Mouse (Mus musculus) embryonic facial prominence, embryonic 13.5 days (tissue): Measurements from ENCODE around the gene Med13. TPM values are rescaled to one million over a fixed set of nuclear protein-coding genes. Genes with fewer than 3 reads are reported as not detected.
A peak's percentile ranks its signal among the peaks of the same experiment; 100 is the strongest.

Source experiments
- ATAC-seq: fragments of 200-750 bp; cut with Nextera tagmentation; 2 replicates; pipeline ENCODE4 v1.8.0; 2017; ENCODE audit warnings: low read depth; ENCODE audit not compliant: insufficient number of reproducible peaks, insufficient read depth, low FRiP score, low TSS enrichment
- H3K27ac ChIP-seq: fragments of 300-500 bp; sonication (generic); 2 replicates; pipeline ENCODE4 v1.5.1; 2015; ENCODE audit warnings: moderate library complexity, mild to moderate bottlenecking, inconsistent platforms
- H3K27me3 ChIP-seq: fragments of 300-500 bp; sonication (generic); 2 replicates; pipeline ENCODE4 v1.6.1; 2015; ENCODE audit warnings: mild to moderate bottlenecking, inconsistent platforms
- H3K36me3 ChIP-seq: fragments of 300-500 bp; sonication (generic); 2 replicates; pipeline ENCODE4 v1.6.1; 2015; ENCODE audit warnings: mild to moderate bottlenecking, inconsistent platforms
- H3K4me1 ChIP-seq: fragments of 300-500 bp; sonication (generic); 2 replicates; pipeline ENCODE4 v1.6.1; 2015; ENCODE audit warnings: inconsistent platforms
- H3K4me2 ChIP-seq: fragments of 300-500 bp; sonication (generic); 2 replicates; pipeline ENCODE4 v1.6.1; 2015; ENCODE audit warnings: moderate library complexity, mild to moderate bottlenecking, inconsistent platforms
- H3K4me3 ChIP-seq: fragments of 300-500 bp; sonication (generic); 2 replicates; pipeline ENCODE4 v1.5.1; 2015; ENCODE audit warnings: mild to moderate bottlenecking, inconsistent platforms
- H3K9ac ChIP-seq: fragments of 300-500 bp; sonication (generic); 2 replicates; pipeline ENCODE4 v1.6.1; 2015; ENCODE audit warnings: mild to moderate bottlenecking, inconsistent platforms
- H3K9me3 ChIP-seq: fragments of 300-500 bp; sonication (generic); 2 replicates; pipeline ENCODE4 v1.6.1; 2016; ENCODE audit warnings: inconsistent platforms
- WGBS: fragments of 180-500 bp; shearing (Covaris S2); methylation state at CpG from one replicate; pipeline ENCODE4 v1.1.7; 2015; ENCODE audit warnings: mixed read lengths; 5-methylcytosine and 5-hydroxymethylcytosine counted together
- polyA plus RNA-seq: library from polyadenylated mRNA; unstranded; fragments of >200 nt; fragmentation: Nextera tagmentation; extraction: Ambion mirVana; gene quantifications from 2 replicates; pipeline ENCODE4 v1.2.1, GENCODE M21; 2015

Med13 gene
- polyA plus RNA-seq, 1 experiment from 2014 or later = 11.6 TPM

- no peaks in the 10 kb centered on the region for H3K36me3 ChIP-seq
- H3K4me2 ChIP-seq = no peak overlapping the region
- no peak overlapping the region for H3K9ac ChIP-seq
- H3K9me3 ChIP-seq = no peaks in the 10 kb centered on the region
- no peaks in the 10 kb centered on the region for H3K27me3 ChIP-seq
- H3K4me3 ChIP-seq = no peak overlapping the region
- no peak overlapping the region for H3K27ac ChIP-seq
- H3K4me1 ChIP-seq = 0 out of 2 replicates have a peak, but pooled peaks cover 5% of the 10 kb centered on the region
- ATAC-seq = no peak
- WGBS = 79% methylated on average over 6 of the region's 6 CpGs
Measured at GRCm38 (mm10) chr11:86375086-86375485, 17.7 kb upstream of the Med13 start.

GRCm38 (mm10) chr11:86371266-86371665 lies 13.9 kb upstream of the Med13 start:
- Histone ChIP-seq H3K4me2 (no peak overlapping the region), H3K36me3 (no peaks in the 10 kb centered on the region), H3K27ac (no peak overlapping the region), H3K4me3 (no peak overlapping the region), H3K4me1 (0 out of 2 replicates have a peak, but pooled peaks cover 9% of the 10 kb centered on the region), H3K9me3 (no peaks in the 10 kb centered on the region), H3K27me3 (no peaks in the 10 kb centered on the region), H3K9ac (no peak overlapping the region)
- no peak for ATAC-seq
- 71% methylated on average over 7 of the region's 7 CpGs for WGBS

GRCm38 (mm10) chr11:86369860-86370259 lies 12.5 kb upstream of the Med13 start:
- no peak overlapping the region for H3K9ac ChIP-seq
- no peaks in the 10 kb centered on the region for H3K36me3 ChIP-seq
- H3K27me3 ChIP-seq = no peaks in the 10 kb centered on the region
- no peak overlapping the region for H3K27ac ChIP-seq
- no peak overlapping the region for H3K4me2 ChIP-seq
- H3K4me3 ChIP-seq = no peak overlapping the region
- H3K9me3 ChIP-seq = no peaks in the 10 kb centered on the region
- H3K4me1 ChIP-seq = 0 out of 2 replicates have a peak, but pooled peaks cover 9% of the 10 kb centered on the region
- no peak for ATAC-seq
- 80% methylated on average over 5 of the region's 5 CpGs for WGBS

GRCm38 (mm10) chr11:86369003-86369402 lies 11.6 kb upstream of the Med13 start:
- Histone ChIP-seq H3K4me2 (no peak overlapping the region), H3K27me3 (no peaks in the 10 kb centered on the region), H3K9ac (no peak overlapping the region), H3K9me3 (no peaks in the 10 kb centered on the region), H3K4me3 (no peak overlapping the region), H3K4me1 (0 out of 2 replicates have a peak, but pooled peaks cover 9% of the 10 kb centered on the region), H3K36me3 (no peaks in the 10 kb centered on the region), H3K27ac (no peak overlapping the region)
- ATAC-seq = no peak
- 14% methylated on average over 5 of the region's 5 CpGs for WGBS

GRCm38 (mm10) chr11:86364709-86365452 lies 7.5 kb upstream of the Med13 start:
- no peak overlapping the region for H3K4me3 ChIP-seq
- 75% methylated on average over 5 of the region's 5 CpGs for WGBS
- H3K9ac ChIP-seq = no peak overlapping the region
- H3K27ac ChIP-seq = no peak overlapping the region
- no peaks in the 10 kb centered on the region for H3K9me3 ChIP-seq
- H3K4me2 ChIP-seq = no peak overlapping the region
- 0 out of 2 replicates have a peak, but pooled peaks cover 5% of the 10 kb centered on the region for H3K4me1 ChIP-seq
- H3K27me3 ChIP-seq = no peaks in the 10 kb centered on the region
- no peak for ATAC-seq
- H3K36me3 ChIP-seq = no peaks in the 10 kb centered on the region

GRCm38 (mm10) chr11:86357984-86358528 lies 654 bp upstream of the Med13 start:
- H3K4me1 ChIP-seq = peaks cover 21% of the 10 kb centered on the region
- no peaks in the 10 kb centered on the region for H3K27me3 ChIP-seq
- ATAC-seq = peak; percentile 91
- H3K27ac ChIP-seq = peak overlapping the region; percentile 99
- H3K9ac ChIP-seq = peak overlapping the region; percentile 97
- H3K9me3 ChIP-seq = no peaks in the 10 kb centered on the region
- peaks cover 10% of the 10 kb centered on the region; the same call in 1 of the 2 replicates for H3K36me3 ChIP-seq
- H3K4me2 ChIP-seq = peak overlapping the region; percentile 38
- under 1% methylated on average over 43 of the region's 45 CpGs for WGBS
- H3K4me3 ChIP-seq = peak overlapping the region; percentile 94

- peak overlapping the region; percentile 99 for H3K27ac ChIP-seq
- WGBS = 5% methylated on average over 13 of the region's 13 CpGs
- no peak for ATAC-seq
Measured at GRCm38 (mm10) chr11:86356007-86356853, 1.2 kb downstream of the Med13 start.

GRCm38 (mm10) chr11:86353586-86353985 lies 3.8 kb downstream of the Med13 start:
- no peak overlapping the region for H3K4me3 ChIP-seq

More at GRCm38 (mm10) chr11:86356007-86356853, 1.2 kb downstream of the Med13 start:
- Histone ChIP-seq H3K27me3 (no peaks in the 10 kb centered on the region), H3K4me3 (peak overlapping the region; percentile 94), H3K4me2 (peak overlapping the region; percentile 69), H3K9ac (peak overlapping the region; percentile 97), H3K36me3 (peaks cover 12% of the 10 kb centered on the region), H3K9me3 (no peaks in the 10 kb centered on the region), H3K4me1 (peaks cover 30% of the 10 kb centered on the region)

GRCm38 (mm10) chr11:86351766-86352315 lies 5.6 kb downstream of the Med13 start:
- H3K4me3 ChIP-seq = no peak overlapping the region
- no peak overlapping the region for H3K27ac ChIP-seq
- peaks cover 30% of the 10 kb centered on the region for H3K4me1 ChIP-seq
- no peak overlapping the region for H3K4me2 ChIP-seq
- H3K9me3 ChIP-seq = no peaks in the 10 kb centered on the region
- H3K27me3 ChIP-seq = no peaks in the 10 kb centered on the region
- H3K9ac ChIP-seq = no peak overlapping the region
- H3K36me3 ChIP-seq = peaks cover 15% of the 10 kb centered on the region
- 51% methylated on average over 3 of the region's 3 CpGs for WGBS
- no peak for ATAC-seq

More at GRCm38 (mm10) chr11:86353586-86353985, 3.8 kb downstream of the Med13 start:
- Histone ChIP-seq H3K27ac (no peak overlapping the region), H3K27me3 (no peaks in the 10 kb centered on the region), H3K4me1 (peaks cover 30% of the 10 kb centered on the region), H3K9ac (no peak overlapping the region), H3K9me3 (no peaks in the 10 kb centered on the region), H3K36me3 (peaks cover 12% of the 10 kb centered on the region), H3K4me2 (no peak overlapping the region)
- ATAC-seq = no peak
- 68% methylated on average over 3 of the region's 3 CpGs for WGBS

GRCm38 (mm10) chr11:86350636-86351138 lies 6.7 kb downstream of the Med13 start:
- 71% methylated on average over 1 of the region's 1 CpGs for WGBS
- ATAC-seq = no peak

GRCm38 (mm10) chr11:86349325-86349724 lies 8.1 kb downstream of the Med13 start:
- H3K4me3 ChIP-seq = no peak overlapping the region
- H3K27ac ChIP-seq = no peak overlapping the region
- H3K27me3 ChIP-seq = no peaks in the 10 kb centered on the region
- no peak for ATAC-seq
- no peaks in the 10 kb centered on the region for H3K9me3 ChIP-seq
- peaks cover 25% of the 10 kb centered on the region for H3K36me3 ChIP-seq
- peaks cover 19% of the 10 kb centered on the region for H3K4me1 ChIP-seq
- no peak overlapping the region for H3K4me2 ChIP-seq
- H3K9ac ChIP-seq = no peak overlapping the region
- WGBS = 48% methylated on average over 2 of the region's 2 CpGs

More at GRCm38 (mm10) chr11:86350636-86351138, 6.7 kb downstream of the Med13 start:
- H3K4me3 ChIP-seq = no peak overlapping the region
- H3K4me2 ChIP-seq = no peak overlapping the region
- H3K27ac ChIP-seq = no peak overlapping the region
- H3K27me3 ChIP-seq = no peaks in the 10 kb centered on the region
- peaks cover 28% of the 10 kb centered on the region for H3K4me1 ChIP-seq
- H3K9me3 ChIP-seq = no peaks in the 10 kb centered on the region
- H3K36me3 ChIP-seq = peaks cover 20% of the 10 kb centered on the region
- no peak overlapping the region for H3K9ac ChIP-seq
